Mouse (Mus musculus) ES-Bruce4 (cell line): ENCODE results near the gene Mybl2.

Experiments
- CTCF ChIP-seq: IDR thresholded peaks from one replicate; pipeline ENCODE4 v1.8.1; 2011; ENCODE audit warnings: low read depth, low read length
- EP300 ChIP-seq: IDR thresholded peaks from 2 replicates; pipeline ENCODE4 v1.6.1; 2011; ENCODE audit warnings: low read depth, low read length; ENCODE audit not compliant: insufficient read depth
- POLR2A ChIP-seq: IDR thresholded peaks from one replicate; pipeline ENCODE4 v1.8.1; 2011; ENCODE audit warnings: low read length; ENCODE audit not compliant: insufficient read depth

- TF ChIP-seq CTCF (no peak), POLR2A (no peak), EP300 (no peak)
Measured at GRCm38 (mm10) chr2:163100551-163100950, 46.1 kb downstream of the Mybl2 start.
